Mouse (Mus musculus) heart, adult 2 months (tissue): ENCODE results near the gene Lias.

Experiments
- CTCF ChIP-seq: fragments of 200-600 bp; IDR thresholded peaks from 2 replicates; pipeline ENCODE4 v1.8.1; 2022; ENCODE audit warnings: antibody characterized with exemption, mild to moderate bottlenecking, moderate library complexity
- EP300 ChIP-seq: fragments of 200-500 bp; IDR thresholded peaks from 2 replicates; pipeline ENCODE4 v1.6.1; 2011; ENCODE audit warnings: low read depth, low read length, control low read depth; ENCODE audit not compliant: insufficient read depth
- POLR2A ChIP-seq: fragments of 200-500 bp; IDR thresholded peaks from 2 replicates; pipeline ENCODE4 v1.6.1; 2011; ENCODE audit warnings: mild to moderate bottlenecking, low read depth, low read length, control low read depth; ENCODE audit not compliant: insufficient read depth

GRCm38 (mm10) chr5:65348168-65348567 lies 43.1 kb upstream of the Lias start, which contains the start of gene Klb:
- TF ChIP-seq CTCF (no peak), POLR2A (no peak), EP300 (no peak)
